Mouse (Mus musculus): ENCODE data around the gene Olfr784. TPM values are rescaled to one million over a fixed set of nuclear protein-coding genes. Genes with fewer than 3 reads are reported as not detected.

The Olfr784 gene
- total and polyA plus RNA-seq, 2 experiments from 2014 or later, result 0.05 to 0.43 TPM

DNA sequence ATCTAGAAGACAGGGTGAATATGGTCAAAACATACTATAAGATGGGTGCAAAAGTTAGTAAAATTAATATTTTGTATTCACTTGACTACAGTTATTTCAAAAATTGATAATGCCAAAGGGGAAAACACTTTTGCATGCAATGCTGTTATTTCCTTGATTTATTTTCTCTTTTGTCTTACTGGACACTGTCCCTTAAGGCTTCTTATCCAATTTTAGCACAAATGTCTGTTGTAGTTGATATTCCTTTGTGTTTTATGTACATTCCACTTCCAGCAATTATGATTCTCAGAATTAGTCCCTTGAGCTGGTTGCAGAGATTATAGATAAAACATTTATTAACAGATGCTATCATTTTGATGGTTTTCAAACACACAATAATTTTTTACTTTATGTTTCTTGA is 43.1 kb downstream of the Olfr784 start, which contains the start of gene Olfr786:
TSS of gene Olfr786 (plus strand) at position 301 of the 400 bp plus-strand sequence.
- DNase-seq, result no peak
- Histone ChIP-seq H3K9ac (no peak within 1 kb of the TSS), H3K27me3 (ENCODE audit: insufficient read depth, low read length) (no peaks in the 10 kb centered on the region), H3K4me3 (ENCODE audit: low read depth, low read length) (no peak within 1 kb of the TSS), H3K9me3 (ENCODE audit: low read length) (no peaks in the 10 kb centered on the region), H3K36me3 (ENCODE audit: insufficient read depth) (no peaks in the 10 kb centered on the region), H3K4me2 (ENCODE audit: low read depth) (no peak within 1 kb of the TSS), H3K4me1 (ENCODE audit: insufficient read depth) (no peaks in the 10 kb centered on the region), H3K27ac (ENCODE audit: low read depth, low read length) (no peak within 1 kb of the TSS)
- no peak for ATAC-seq
- no peak for TF ChIP-seq CTCF (IDR thresholded peaks at IDR 0.05; ENCODE audit: low read depth)

Other genes with a start within 250 kb of the Olfr784 start
- gene Olfr770, start 245.1 kb upstream of the Olfr784 start, total RNA-seq (2014; rRNA removed), result not detected in 2 replicates
- not detected in 2 replicates for gene Olfr770, start 245.1 kb upstream of the Olfr784 start, polyA plus RNA-seq (2015; fragmentation: Nextera tagmentation; extraction: Ambion mirVana)
- gene Olfr771, start 219.3 kb upstream of the Olfr784 start, total RNA-seq (2014; rRNA removed), result not detected in 2 replicates
- gene Olfr771, start 219.3 kb upstream of the Olfr784 start, polyA plus RNA-seq (2015; fragmentation: Nextera tagmentation; extraction: Ambion mirVana), result not detected in 2 replicates
- gene Olfr772, start 206.2 kb upstream of the Olfr784 start, total RNA-seq (2014; rRNA removed), result not detected in 2 replicates
- not detected in 2 replicates for gene Olfr772, start 206.2 kb upstream of the Olfr784 start, polyA plus RNA-seq (2015; fragmentation: Nextera tagmentation; extraction: Ambion mirVana)
- gene Olfr773, start 196.7 kb upstream of the Olfr784 start, total RNA-seq (2014; rRNA removed), result not detected in 2 replicates
- gene Olfr773, start 196.7 kb upstream of the Olfr784 start, polyA plus RNA-seq (2015; fragmentation: Nextera tagmentation; extraction: Ambion mirVana), result not detected in 2 replicates
- gene Olfr774, start 147.9 kb upstream of the Olfr784 start, total RNA-seq (2014; rRNA removed), result not detected in 2 replicates
- not detected in 2 replicates for gene Olfr774, start 147.9 kb upstream of the Olfr784 start, polyA plus RNA-seq (2015; fragmentation: Nextera tagmentation; extraction: Ambion mirVana)
- gene Olfr775, start 135.7 kb upstream of the Olfr784 start, total RNA-seq (2014; rRNA removed), result not detected in 2 replicates
- not detected in 2 replicates for gene Olfr775, start 135.7 kb upstream of the Olfr784 start, polyA plus RNA-seq (2015; fragmentation: Nextera tagmentation; extraction: Ambion mirVana)
- not detected in 2 replicates for gene Olfr776, start 125.0 kb upstream of the Olfr784 start, total RNA-seq (2014; rRNA removed)
- not detected in 2 replicates for gene Olfr776, start 125.0 kb upstream of the Olfr784 start, polyA plus RNA-seq (2015; fragmentation: Nextera tagmentation; extraction: Ambion mirVana)
- not detected in 2 replicates for gene Olfr777, start 112.6 kb upstream of the Olfr784 start, total RNA-seq (2014; rRNA removed)
- not detected in 2 replicates for gene Olfr777, start 112.6 kb upstream of the Olfr784 start, polyA plus RNA-seq (2015; fragmentation: Nextera tagmentation; extraction: Ambion mirVana)
- not detected in 2 replicates for gene Olfr780, start 66.0 kb upstream of the Olfr784 start, total RNA-seq (2014; rRNA removed)
- gene Olfr780, start 66.0 kb upstream of the Olfr784 start, polyA plus RNA-seq (2015; fragmentation: Nextera tagmentation; extraction: Ambion mirVana), result not detected in 2 replicates
- gene Olfr781, start 55.2 kb upstream of the Olfr784 start, total RNA-seq (2014; rRNA removed), result not detected in 2 replicates
- gene Olfr781, start 55.2 kb upstream of the Olfr784 start, polyA plus RNA-seq (2015; fragmentation: Nextera tagmentation; extraction: Ambion mirVana), result not detected in 2 replicates
- gene Olfr782, start 35.2 kb upstream of the Olfr784 start, total RNA-seq (2014; rRNA removed), result not detected in 2 replicates
- not detected in 2 replicates for gene Olfr782, start 35.2 kb upstream of the Olfr784 start, polyA plus RNA-seq (2015; fragmentation: Nextera tagmentation; extraction: Ambion mirVana)
- not detected in 2 replicates for gene Olfr785, start 21.3 kb downstream of the Olfr784 start, total RNA-seq (2014; rRNA removed)
- not detected in 2 replicates for gene Olfr785, start 21.3 kb downstream of the Olfr784 start, polyA plus RNA-seq (2015; fragmentation: Nextera tagmentation; extraction: Ambion mirVana)
- gene Olfr786, start 43.2 kb downstream of the Olfr784 start, total RNA-seq (2014; rRNA removed), result not detected in 2 replicates
- not detected in 2 replicates for gene Olfr786, start 43.2 kb downstream of the Olfr784 start, polyA plus RNA-seq (2015; fragmentation: Nextera tagmentation; extraction: Ambion mirVana)
- gene Olfr787, start 77.8 kb downstream of the Olfr784 start, total RNA-seq (2014; rRNA removed), result not detected in 2 replicates
- not detected in 2 replicates for gene Olfr787, start 77.8 kb downstream of the Olfr784 start, polyA plus RNA-seq (2015; fragmentation: Nextera tagmentation; extraction: Ambion mirVana)
- gene Olfr788, start 86.9 kb downstream of the Olfr784 start, total RNA-seq (2014; rRNA removed), result not detected in 2 replicates
- gene Olfr788, start 86.9 kb downstream of the Olfr784 start, polyA plus RNA-seq (2015; fragmentation: Nextera tagmentation; extraction: Ambion mirVana), result not detected in 2 replicates
- not detected in 2 replicates for gene Olfr789, start 100.7 kb downstream of the Olfr784 start, total RNA-seq (2014; rRNA removed)
- not detected in 2 replicates for gene Olfr789, start 100.7 kb downstream of the Olfr784 start, polyA plus RNA-seq (2015; fragmentation: Nextera tagmentation; extraction: Ambion mirVana)
- not detected in 2 replicates for gene Olfr790, start 114.4 kb downstream of the Olfr784 start, total RNA-seq (2014; rRNA removed)
- gene Olfr790, start 114.4 kb downstream of the Olfr784 start, polyA plus RNA-seq (2015; fragmentation: Nextera tagmentation; extraction: Ambion mirVana), result not detected in 2 replicates
- not detected in 2 replicates for gene Olfr791, start 137.7 kb downstream of the Olfr784 start, total RNA-seq (2014; rRNA removed)
- gene Olfr791, start 137.7 kb downstream of the Olfr784 start, polyA plus RNA-seq (2015; fragmentation: Nextera tagmentation; extraction: Ambion mirVana), result not detected in 2 replicates
- not detected in 2 replicates for gene Olfr792, start 155.1 kb downstream of the Olfr784 start, total RNA-seq (2014; rRNA removed)
- gene Olfr792, start 155.1 kb downstream of the Olfr784 start, polyA plus RNA-seq (2015; fragmentation: Nextera tagmentation; extraction: Ambion mirVana), result not detected in 2 replicates
- 0.15 TPM in 1 of 2 replicates, not detected in the other for gene Olfr794, start 183.6 kb downstream of the Olfr784 start, total RNA-seq (2014; rRNA removed)
- not detected in 2 replicates for gene Olfr794, start 183.6 kb downstream of the Olfr784 start, polyA plus RNA-seq (2015; fragmentation: Nextera tagmentation; extraction: Ambion mirVana)
- not detected in 2 replicates for gene Olfr796, start 228.5 kb downstream of the Olfr784 start, total RNA-seq (2014; rRNA removed)
- not detected in 2 replicates for gene Olfr796, start 228.5 kb downstream of the Olfr784 start, polyA plus RNA-seq (2015; fragmentation: Nextera tagmentation; extraction: Ambion mirVana)
- not detected in 2 replicates for gene Olfr798, start 243.9 kb downstream of the Olfr784 start, total RNA-seq (2014; rRNA removed)
- not detected in 2 replicates for gene Olfr798, start 243.9 kb downstream of the Olfr784 start, polyA plus RNA-seq (2015; fragmentation: Nextera tagmentation; extraction: Ambion mirVana)

Measured in forebrain, postnatal 0 days (tissue).